Mouse (Mus musculus) liver, adult 2 months (tissue): ENCODE data around the gene Ms4a15. TPM values are rescaled to one million over a fixed set of nuclear protein-coding genes. Genes with fewer than 3 reads are reported as not detected.
A peak's percentile ranks its signal among the peaks of the same experiment; 100 is the strongest.

ENCODE experiments used
- DNase-seq: peaks from one replicate; pipeline ENCODE4 v3.0.0-alpha.2; 2011; ENCODE audit warnings: low read depth, low spot score; ENCODE audit errors: extremely low read depth
- H3K27ac ChIP-seq: fragments of 200-500 bp; replicated peaks from 2 replicates; pipeline ENCODE4 v1.5.1; 2012; ENCODE audit warnings: low read depth, mild to moderate bottlenecking, control low read depth, inconsistent platforms, low read length; ENCODE audit not compliant: insufficient read depth
- H3K27me3 ChIP-seq: fragments of 200-500 bp; 2 replicates; pipeline ENCODE4 v1.6.1; 2012; ENCODE audit warnings: mild to moderate bottlenecking, moderate library complexity, low read length, inconsistent platforms; ENCODE audit not compliant: control insufficient read depth, insufficient read depth
- H3K36me3 ChIP-seq: fragments of 200-500 bp; 2 replicates; pipeline ENCODE4 v1.6.1; 2012; ENCODE audit warnings: low read length, inconsistent platforms; ENCODE audit not compliant: control insufficient read depth, insufficient read depth
- H3K4me1 ChIP-seq: fragments of 200-500 bp; 2 replicates; pipeline ENCODE4 v1.6.1; 2011; ENCODE audit warnings: low read length; ENCODE audit not compliant: control insufficient read depth, insufficient read depth
- H3K4me3 ChIP-seq: fragments of 200-500 bp; 2 replicates; pipeline ENCODE4 v1.5.1; 2011; ENCODE audit warnings: low read depth, mild to moderate bottlenecking, control low read depth, low read length, moderate library complexity; ENCODE audit not compliant: insufficient read depth
- H3K79me2 ChIP-seq: fragments of 200-500 bp; 2 replicates; pipeline ENCODE4 v1.6.1; 2012; ENCODE audit warnings: inconsistent platforms, mild to moderate bottlenecking, low read length, moderate library complexity; ENCODE audit not compliant: control insufficient read depth, insufficient read depth
- H3K9ac ChIP-seq: fragments of 200-500 bp; 2 replicates; pipeline ENCODE4 v1.6.1; 2012; ENCODE audit warnings: low read depth, mild to moderate bottlenecking, control low read depth, inconsistent platforms, low read length
- CTCF ChIP-seq: fragments of 200-500 bp; IDR thresholded peaks from 2 replicates; pipeline ENCODE4 v1.5.1; 2011; ENCODE audit warnings: low read depth, low read length, control low read depth
- POLR2A ChIP-seq: fragments of 200-500 bp; IDR thresholded peaks from 2 replicates; pipeline ENCODE4 v1.6.1; 2011; ENCODE audit warnings: low read length, control low read depth; ENCODE audit not compliant: insufficient read depth; ENCODE audit errors: extremely low read depth
- WGBS: fragments of 180-500 bp; shearing (Covaris S2); methylation state at CpG from one replicate; pipeline ENCODE4 v1.1.7; 2018; 5-methylcytosine and 5-hydroxymethylcytosine counted together
- polyA plus RNA-seq: library from polyadenylated mRNA; depleted of rRNA; stranded (reverse); fragments of >200 nt; gene quantifications from 2 replicates; pipeline ENCODE4 v1.2.3, GENCODE M21; 2012
- total RNA-seq: library from RNA; depleted of rRNA; stranded (reverse); fragments of >200 nt; gene quantifications from 2 replicates; pipeline ENCODE4 v1.2.3, GENCODE M21; 2014

The Ms4a15 gene
- total and polyA plus RNA-seq, 2 experiments: not detected

DNA sequence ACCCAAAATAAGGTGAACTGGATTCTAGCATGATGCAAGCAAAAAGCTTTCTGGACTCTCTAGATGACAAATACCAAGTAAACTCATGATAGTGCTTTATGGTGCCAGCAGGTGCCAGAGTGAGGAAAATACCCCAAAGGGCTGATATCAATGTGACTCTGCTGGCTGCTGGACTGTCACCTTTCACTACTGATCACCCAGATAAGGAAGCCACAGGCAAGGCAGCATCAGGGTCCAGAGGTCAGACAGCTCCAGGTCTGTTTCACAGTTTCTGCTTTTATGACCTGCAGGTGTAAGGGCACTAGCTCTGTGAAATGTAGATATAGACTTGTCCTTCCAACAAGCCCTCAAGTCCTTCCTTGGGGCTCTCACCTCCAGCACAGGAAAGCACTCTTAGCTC, 22.4 kb upstream of the Ms4a15 start:
- TF ChIP-seq POLR2A (no peak), CTCF (no peak)
- Histone ChIP-seq H3K9ac (no peak overlapping the region), H3K4me3 (no peak overlapping the region), H3K36me3 (no peaks in the 10 kb centered on the region), H3K79me2 (no peaks in the 10 kb centered on the region), H3K27ac (no peak overlapping the region), H3K27me3 (no peaks in the 10 kb centered on the region), H3K4me1 (peaks cover 4% of the 10 kb centered on the region)
- peak; percentile 80 for DNase-seq

DNA sequence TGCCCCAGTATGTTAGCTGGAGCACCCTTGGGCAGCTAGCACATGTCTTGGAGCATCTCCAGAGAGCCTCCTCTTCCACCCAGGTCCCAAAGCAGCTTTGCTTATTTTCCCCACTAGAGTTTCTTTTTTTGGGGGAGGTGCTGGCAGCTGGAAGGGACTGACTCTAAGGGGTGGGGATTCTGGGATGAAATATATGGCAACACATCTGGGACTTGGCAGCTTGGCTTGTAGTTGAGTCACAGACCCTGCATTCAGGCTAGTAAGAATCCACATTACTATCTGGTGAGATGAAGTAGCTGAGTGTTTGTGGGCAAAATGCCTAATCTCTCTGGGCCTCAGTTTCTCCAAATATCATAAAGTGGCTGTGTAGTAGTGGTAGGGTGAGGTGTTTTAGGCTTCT, 1.1 kb downstream of the Ms4a15 start:
- Histone ChIP-seq H3K27me3 (no peaks in the 10 kb centered on the region), H3K4me1 (no peaks in the 10 kb centered on the region), H3K27ac (no peak overlapping the region), H3K9ac (no peak overlapping the region), H3K79me2 (no peaks in the 10 kb centered on the region), H3K4me3 (no peak overlapping the region), H3K36me3 (no peaks in the 10 kb centered on the region)
- no peak for DNase-seq
- TF ChIP-seq CTCF: no peak
- no peak for TF ChIP-seq POLR2A

GRCm38 (mm10) chr19:10990751-10991150, 2.3 kb downstream of the Ms4a15 start:
- Histone ChIP-seq H3K4me3 (no peak overlapping the region), H3K27me3 (no peaks in the 10 kb centered on the region), H3K36me3 (no peaks in the 10 kb centered on the region), H3K9ac (no peak overlapping the region), H3K27ac (no peak overlapping the region), H3K79me2 (no peaks in the 10 kb centered on the region), H3K4me1 (no peaks in the 10 kb centered on the region)
- TF ChIP-seq CTCF: no peak
- no peak for TF ChIP-seq POLR2A
- no peak for DNase-seq
- 79% methylated on average over 1 of the region's 1 CpGs for WGBS

DNA sequence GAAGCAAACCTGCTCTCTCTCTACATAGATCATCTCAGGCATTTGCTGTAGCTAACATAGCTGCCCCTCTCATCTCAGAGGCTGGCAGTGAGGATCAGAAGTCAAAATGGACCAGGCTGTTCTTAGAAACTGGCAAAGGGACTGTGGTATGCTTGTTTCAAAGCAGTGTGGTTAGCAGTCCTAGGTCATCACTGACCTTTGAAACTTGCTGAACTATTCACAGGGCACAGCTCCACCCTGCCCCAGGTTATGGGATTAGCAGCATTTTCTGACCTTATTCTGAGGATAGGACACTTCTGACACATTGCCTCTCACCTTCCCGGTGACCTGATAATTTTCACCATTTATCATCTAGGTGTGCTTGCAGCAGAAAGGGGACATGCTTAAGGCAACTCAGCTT, 4.5 kb downstream of the Ms4a15 start:
- Histone ChIP-seq H3K4me1 (no peaks in the 10 kb centered on the region), H3K9ac (no peak overlapping the region), H3K4me3 (no peak overlapping the region), H3K27ac (no peak overlapping the region), H3K36me3 (no peaks in the 10 kb centered on the region), H3K79me2 (no peaks in the 10 kb centered on the region), H3K27me3 (no peaks in the 10 kb centered on the region)
- no peak for DNase-seq
- WGBS: 88% methylated on average over 1 of the region's 1 CpGs
- TF ChIP-seq POLR2A: no peak
- no peak for TF ChIP-seq CTCF

DNA sequence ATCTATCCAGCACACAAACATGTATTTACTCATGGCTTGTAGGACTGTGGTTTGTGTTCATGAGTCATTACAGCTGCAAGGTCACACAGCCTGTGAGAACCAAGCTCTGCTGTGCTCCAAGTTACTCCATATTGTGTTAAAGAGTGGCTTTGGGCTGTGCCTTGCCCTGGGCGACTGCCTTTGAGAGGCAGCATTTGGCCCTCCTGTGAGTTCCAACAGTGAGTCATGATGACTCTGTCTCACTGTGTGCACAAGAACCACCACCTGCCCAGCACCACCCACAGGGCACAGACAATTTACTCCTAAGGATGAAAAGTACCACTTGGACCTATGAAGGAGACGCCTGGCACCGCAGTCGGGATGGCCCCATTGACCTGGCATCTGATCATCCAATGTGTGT, 7.2 kb downstream of the Ms4a15 start:
- WGBS: 93% methylated on average over 4 of the region's 4 CpGs
- no peak for DNase-seq
- no peaks in the 10 kb centered on the region for H3K79me2 ChIP-seq
- no peak overlapping the region for H3K4me3 ChIP-seq
- H3K4me1 ChIP-seq: no peaks in the 10 kb centered on the region
- no peak overlapping the region for H3K9ac ChIP-seq
- no peak overlapping the region for H3K27ac ChIP-seq
- H3K36me3 ChIP-seq: no peaks in the 10 kb centered on the region
- H3K27me3 ChIP-seq: no peaks in the 10 kb centered on the region
- TF ChIP-seq CTCF: no peak
- TF ChIP-seq POLR2A: no peak

DNA sequence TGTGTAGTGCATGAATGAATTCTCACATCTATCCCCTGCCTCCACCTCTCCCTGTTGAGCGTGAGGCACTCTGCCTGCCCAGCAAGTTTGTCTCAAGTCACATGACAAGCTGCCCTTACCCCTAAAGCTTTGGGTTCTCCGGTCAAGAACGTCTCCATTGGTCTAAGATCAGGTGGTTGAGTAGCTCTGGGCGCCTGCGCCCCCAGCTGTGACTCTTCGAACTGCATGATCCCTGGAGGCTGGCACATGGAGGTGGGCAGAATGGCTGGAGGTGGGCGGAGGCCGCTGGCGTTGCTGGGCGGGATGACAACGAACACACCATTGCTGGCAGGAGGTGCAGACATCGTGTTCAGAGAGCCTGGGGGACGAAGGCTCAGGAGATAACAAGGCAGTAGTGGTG, 8.5 kb downstream of the Ms4a15 start:
- no peak for DNase-seq
- no peak overlapping the region for H3K27ac ChIP-seq
- no peak overlapping the region for H3K4me3 ChIP-seq
- H3K27me3 ChIP-seq: no peaks in the 10 kb centered on the region
- WGBS: 79% methylated on average over 13 of the region's 13 CpGs
- no peaks in the 10 kb centered on the region for H3K79me2 ChIP-seq
- no peaks in the 10 kb centered on the region for H3K4me1 ChIP-seq
- no peaks in the 10 kb centered on the region for H3K36me3 ChIP-seq
- TF ChIP-seq CTCF (no peak), POLR2A (no peak)
- H3K9ac ChIP-seq: no peak overlapping the region
